Mouse (Mus musculus) forebrain, postnatal 0 days (tissue): ENCODE measurements around the gene Apol10b. TPM values are rescaled to one million over a fixed set of nuclear protein-coding genes. Genes with fewer than 3 reads are reported as not detected.

Experiments
- ATAC-seq: fragments of 200-750 bp; cut with Nextera tagmentation; 2 replicates; pipeline ENCODE4 v1.8.0; 2017; ENCODE audit warnings: mild to moderate bottlenecking, moderate library complexity
- DNase-seq: peaks from one replicate; pipeline ENCODE4 v3.0.0-alpha.2; 2015
- H3K27ac ChIP-seq: fragments of 300-500 bp; sonication (generic); 2 replicates; pipeline ENCODE4 v1.5.1; 2014; ENCODE audit warnings: low read depth, mild to moderate bottlenecking, antibody characterized with exemption, low read length, moderate library complexity, mixed read lengths
- H3K27me3 ChIP-seq: fragments of 300-500 bp; sonication (generic); 2 replicates; pipeline ENCODE4 v1.6.1; 2014; ENCODE audit warnings: mild to moderate bottlenecking, low read length, mixed read lengths; ENCODE audit not compliant: insufficient read depth
- H3K36me3 ChIP-seq: fragments of 300-500 bp; sonication (generic); 2 replicates; pipeline ENCODE4 v1.6.1; 2014; ENCODE audit warnings: mild to moderate bottlenecking, moderate library complexity; ENCODE audit not compliant: insufficient read depth
- H3K4me1 ChIP-seq: fragments of 300-500 bp; sonication (generic); 2 replicates; pipeline ENCODE4 v1.6.1; 2014; ENCODE audit warnings: antibody characterized with exemption; ENCODE audit not compliant: insufficient read depth
- H3K4me2 ChIP-seq: fragments of 300-500 bp; sonication (generic); 2 replicates; pipeline ENCODE4 v1.6.1; 2014; ENCODE audit warnings: low read depth, mild to moderate bottlenecking, moderate library complexity
- H3K4me3 ChIP-seq: fragments of 300-500 bp; sonication (generic); 2 replicates; pipeline ENCODE4 v1.5.1; 2014; ENCODE audit warnings: low read depth, low read length, mixed read lengths
- H3K9ac ChIP-seq: fragments of 300-500 bp; sonication (generic); 2 replicates; pipeline ENCODE4 v1.6.1; 2014; ENCODE audit warnings: mild to moderate bottlenecking
- H3K9me3 ChIP-seq: fragments of 300-500 bp; sonication (generic); 2 replicates; pipeline ENCODE4 v1.6.1; 2016; ENCODE audit warnings: low read length
- CTCF ChIP-seq: sonication (generic); IDR thresholded peaks from 2 replicates; pipeline ENCODE4 v1.5.1; 2016; ENCODE audit warnings: antibody characterized with exemption, control low read depth, low read depth
- WGBS: fragments of 180-500 bp; shearing (Covaris S2); extraction: QIAGEN DNeasy Blood & Tissue Kit; methylation state at CpG from one replicate; pipeline ENCODE4 v1.1.7; 2014; 5-methylcytosine and 5-hydroxymethylcytosine counted together
- polyA plus RNA-seq: library from polyadenylated mRNA; unstranded; fragments of >200 nt; fragmentation: Nextera tagmentation; extraction: Ambion mirVana; gene quantifications from 2 replicates; pipeline ENCODE4 v1.2.1, GENCODE M21; 2015
- total RNA-seq: library from RNA; depleted of rRNA; stranded (reverse); fragments of >200 nt; gene quantifications from 2 replicates; pipeline ENCODE4 v1.2.3, GENCODE M21; 2014

The Apol10b gene
- total and polyA plus RNA-seq, 2 experiments from 2014 or later, result 0.05 TPM; not detected in 1

DNA sequence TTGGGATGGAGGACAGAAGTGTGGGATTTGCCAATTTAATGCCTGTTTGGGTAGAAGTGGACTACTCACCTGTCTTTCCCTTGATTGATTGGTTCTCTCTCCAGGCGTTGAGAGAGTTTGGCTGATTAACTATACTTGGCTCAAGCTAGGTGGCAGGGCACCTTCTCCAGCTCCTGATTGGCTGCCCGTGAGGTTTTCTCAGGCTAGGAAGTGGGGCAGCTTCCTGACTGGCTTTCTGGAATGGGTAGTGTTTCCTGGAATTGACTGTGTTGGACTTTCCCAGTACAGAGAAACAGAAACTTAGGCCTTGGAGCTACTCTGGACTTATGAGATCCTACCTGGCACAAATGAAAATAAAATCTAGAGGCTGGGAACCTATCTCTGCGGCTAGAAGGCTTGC is 2.5 kb upstream of the Apol10b start:
- H3K27ac ChIP-seq, result no peak overlapping the region
- no peak for TF ChIP-seq CTCF
- ATAC-seq (no peak), DNase-seq (no peak)
- no peaks in the 10 kb centered on the region for H3K4me1 ChIP-seq
- WGBS, result 76% methylated on average over 3 of the region's 3 CpGs
- H3K36me3 ChIP-seq, result no peaks in the 10 kb centered on the region
- H3K4me2 ChIP-seq, result no peak overlapping the region
- H3K27me3 ChIP-seq, result no peaks in the 10 kb centered on the region
- H3K4me3 ChIP-seq, result no peak overlapping the region
- no peaks in the 10 kb centered on the region for H3K9me3 ChIP-seq
- H3K9ac ChIP-seq, result no peak overlapping the region

DNA sequence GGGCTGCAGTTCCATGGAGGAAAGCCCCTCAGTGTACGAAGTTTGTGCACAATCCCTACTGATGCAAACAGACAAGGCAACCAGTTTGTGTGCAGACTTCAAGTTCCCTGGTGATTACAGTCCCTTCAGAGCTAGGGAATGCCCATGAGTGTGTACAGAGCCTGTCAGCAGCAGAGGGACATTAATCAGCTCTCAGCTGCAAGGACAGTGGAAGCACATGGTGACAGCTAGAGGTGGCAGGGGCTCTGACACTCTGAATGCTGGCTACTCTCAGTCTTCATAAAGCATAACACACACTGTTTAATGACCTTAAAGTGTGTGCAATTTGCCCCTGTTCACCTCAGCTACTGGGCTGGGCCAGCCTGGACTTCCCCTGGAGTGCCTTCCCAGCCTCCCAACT is 2.4 kb downstream of the Apol10b start:
- H3K9me3 ChIP-seq, result no peaks in the 10 kb centered on the region
- ATAC-seq (no peak), DNase-seq (no peak)
- no peak overlapping the region for H3K27ac ChIP-seq
- H3K4me3 ChIP-seq, result no peak overlapping the region
- 100% methylated on average over 1 of the region's 1 CpGs for WGBS
- no peak for TF ChIP-seq CTCF
- no peaks in the 10 kb centered on the region for H3K4me1 ChIP-seq
- H3K4me2 ChIP-seq, result no peak overlapping the region
- no peaks in the 10 kb centered on the region for H3K36me3 ChIP-seq
- H3K9ac ChIP-seq, result no peak overlapping the region
- H3K27me3 ChIP-seq, result no peaks in the 10 kb centered on the region

DNA sequence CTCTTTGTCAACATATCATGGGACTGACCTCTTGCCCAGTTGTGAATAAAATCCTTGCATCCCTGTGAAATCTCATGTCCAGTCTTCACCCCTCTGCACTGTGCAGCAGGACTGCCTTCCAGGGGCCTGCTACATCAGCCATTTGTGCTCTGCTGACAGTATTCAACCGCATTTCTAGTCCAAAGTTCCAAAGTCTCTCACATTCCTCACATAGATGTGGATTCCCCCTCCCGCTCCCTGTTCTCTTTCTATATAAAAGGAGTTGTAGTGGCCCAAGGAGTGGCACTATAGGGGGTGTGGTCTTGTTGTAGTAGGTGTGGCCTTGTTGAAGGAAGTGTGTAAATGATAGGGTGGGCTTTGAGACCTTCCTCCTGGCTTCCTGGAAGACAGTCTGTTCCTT is 5.0 kb downstream of the Apol10b start:
- H3K4me1 ChIP-seq, result no peaks in the 10 kb centered on the region
- H3K4me3 ChIP-seq, result no peak overlapping the region
- no peaks in the 10 kb centered on the region for H3K36me3 ChIP-seq
- WGBS, result 71% methylated on average over 2 of the region's 2 CpGs
- no peaks in the 10 kb centered on the region for H3K27me3 ChIP-seq
- no peak overlapping the region for H3K4me2 ChIP-seq
- ATAC-seq (no peak), DNase-seq (no peak)
- H3K9me3 ChIP-seq, result no peaks in the 10 kb centered on the region
- H3K27ac ChIP-seq, result no peak overlapping the region
- no peak for TF ChIP-seq CTCF
- no peak overlapping the region for H3K9ac ChIP-seq

DNA sequence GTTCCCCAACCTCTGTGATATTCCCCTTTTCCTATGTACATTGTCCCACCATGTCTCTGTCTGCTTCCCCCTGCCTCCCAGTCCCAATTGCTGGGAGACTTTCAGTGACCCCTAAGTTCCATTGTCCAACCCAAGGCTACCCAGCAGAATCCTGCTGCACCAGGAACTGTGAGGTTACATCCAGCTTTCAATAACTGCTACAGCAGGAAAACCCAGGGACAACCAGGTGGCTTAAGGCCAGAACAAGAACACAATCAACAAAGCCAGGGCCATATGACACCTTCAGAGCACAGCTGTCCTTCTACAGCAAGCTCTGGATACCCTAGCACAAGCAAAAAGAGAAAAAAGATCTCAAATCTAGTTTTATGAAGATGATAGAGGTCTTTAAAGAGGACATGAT is 6.9 kb downstream of the Apol10b start:
- no peak for TF ChIP-seq CTCF
- H3K4me1 ChIP-seq, result no peaks in the 10 kb centered on the region

DNA sequence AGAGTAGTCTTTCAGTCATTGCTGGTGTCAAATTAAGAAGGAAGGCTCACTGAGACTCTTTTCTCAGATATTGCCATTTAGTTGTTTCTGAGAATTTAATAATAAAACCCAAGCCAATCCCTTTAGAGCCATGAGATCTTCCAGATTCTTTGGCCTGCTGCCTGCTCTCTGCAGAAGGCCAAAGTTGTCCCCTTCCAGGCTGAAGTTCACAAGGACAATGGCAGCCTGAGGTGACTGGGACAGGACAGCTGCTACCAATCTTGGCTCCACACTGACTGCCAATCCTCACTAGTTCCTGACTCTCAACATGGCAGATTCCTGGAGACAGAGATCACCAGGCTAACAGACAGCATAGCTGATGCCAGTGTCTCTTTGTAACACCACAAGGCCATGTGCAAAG is 8.9 kb downstream of the Apol10b start:
- Histone ChIP-seq H3K4me1 (no peaks in the 10 kb centered on the region), H3K36me3 (no peaks in the 10 kb centered on the region), H3K9ac (no peak overlapping the region), H3K4me2 (no peak overlapping the region), H3K27ac (no peak overlapping the region), H3K27me3 (no peaks in the 10 kb centered on the region), H3K4me3 (no peak overlapping the region), H3K9me3 (0 out of 2 replicates have a peak, but pooled peaks cover 5% of the 10 kb centered on the region)
- no peak for TF ChIP-seq CTCF
- ATAC-seq (no peak), DNase-seq (no peak)

More for the DNA sequence above, 6.9 kb downstream of the Apol10b start:
- Histone ChIP-seq H3K36me3 (no peaks in the 10 kb centered on the region), H3K4me2 (no peak overlapping the region), H3K9ac (no peak overlapping the region), H3K27ac (no peak overlapping the region), H3K27me3 (no peaks in the 10 kb centered on the region), H3K9me3 (0 out of 2 replicates have a peak, but pooled peaks cover under 1% of the 10 kb centered on the region), H3K4me3 (no peak overlapping the region)
- ATAC-seq (no peak), DNase-seq (no peak)

DNA sequence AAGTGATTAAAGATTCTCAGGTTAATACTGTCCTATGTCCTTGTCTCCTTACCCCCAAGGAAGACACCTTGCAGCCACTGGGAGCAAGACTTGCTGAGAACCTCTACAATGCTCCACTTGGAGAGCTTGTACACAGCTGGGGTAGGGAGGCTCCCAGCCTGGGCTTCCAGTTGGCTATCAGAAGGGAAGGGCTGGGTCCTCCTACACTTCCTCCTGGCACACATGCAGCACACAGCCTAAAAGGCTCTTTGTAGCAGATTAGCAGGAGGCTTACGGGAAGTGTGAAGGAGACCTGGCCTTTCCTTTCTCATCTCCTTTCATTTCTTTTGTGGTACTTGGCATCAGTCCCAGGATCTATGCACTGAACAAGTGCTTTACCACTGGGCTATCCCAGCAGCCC is 14.2 kb downstream of the Apol10b start:
- DNase-seq (no peak), ATAC-seq (0 out of 2 replicates have a peak, but pooled peaks have one; percentile 18)
- no peaks in the 10 kb centered on the region for H3K4me1 ChIP-seq
- H3K27ac ChIP-seq, result no peak overlapping the region
- H3K27me3 ChIP-seq, result no peaks in the 10 kb centered on the region
- H3K9ac ChIP-seq, result no peak overlapping the region
- H3K9me3 ChIP-seq, result 0 out of 2 replicates have a peak, but pooled peaks cover 5% of the 10 kb centered on the region
- WGBS, result 21% methylated on average over 1 of the region's 1 CpGs
- no peaks in the 10 kb centered on the region for H3K36me3 ChIP-seq
- no peak for TF ChIP-seq CTCF
- no peak overlapping the region for H3K4me2 ChIP-seq
- no peak overlapping the region for H3K4me3 ChIP-seq

DNA sequence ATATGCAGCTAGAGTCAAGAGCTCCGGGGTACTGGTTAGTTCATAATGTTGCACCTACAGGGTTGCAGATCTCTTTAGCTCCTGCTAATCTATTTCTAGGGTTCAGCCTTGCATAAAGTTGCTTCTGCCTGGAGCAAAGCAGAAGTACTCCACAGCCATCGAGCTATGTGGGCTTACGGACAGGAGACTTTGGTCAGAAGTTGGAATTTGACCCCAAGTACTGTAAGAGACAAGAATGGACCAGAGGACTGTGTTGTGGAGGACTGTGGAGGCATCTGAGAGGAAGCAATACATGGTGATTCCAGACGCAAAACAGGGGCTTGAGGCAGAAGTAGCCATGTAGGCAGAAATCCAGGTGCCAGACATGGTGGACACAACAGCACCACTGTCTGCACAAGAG is 16.6 kb downstream of the Apol10b start:
- ATAC-seq (no peak), DNase-seq (no peak)
- Histone ChIP-seq H3K36me3 (no peaks in the 10 kb centered on the region), H3K4me2 (no peak overlapping the region), H3K27ac (no peak overlapping the region), H3K9me3 (0 out of 2 replicates have a peak, but pooled peaks cover 5% of the 10 kb centered on the region), H3K4me3 (no peak overlapping the region), H3K27me3 (no peaks in the 10 kb centered on the region), H3K9ac (no peak overlapping the region), H3K4me1 (no peaks in the 10 kb centered on the region)
- no peak for TF ChIP-seq CTCF
- WGBS, result 93% methylated on average over 4 of the region's 4 CpGs

DNA sequence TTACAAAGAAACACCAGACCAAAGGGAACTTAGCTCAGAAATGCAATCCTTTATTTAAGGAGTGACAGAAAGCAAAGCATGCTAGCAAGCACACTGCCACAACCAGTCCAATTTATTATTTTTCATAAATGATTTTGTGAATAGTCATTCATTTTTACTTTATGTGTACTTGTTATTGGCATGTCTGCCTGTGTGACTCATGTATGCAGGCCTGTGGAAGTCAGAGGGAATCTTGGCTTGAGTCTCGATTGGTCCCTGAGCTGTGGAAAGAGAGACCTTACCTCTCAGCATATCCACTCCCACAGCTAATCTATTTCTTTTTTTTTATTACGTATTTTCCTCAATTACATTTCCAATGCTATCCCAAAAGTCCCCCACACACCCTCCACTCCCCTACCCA is 17.1 kb downstream of the Apol10b start:
- no peak overlapping the region for H3K9ac ChIP-seq
- 0 out of 2 replicates have a peak, but pooled peaks cover 3% of the 10 kb centered on the region for H3K9me3 ChIP-seq
- no peak overlapping the region for H3K4me3 ChIP-seq
- WGBS, result 94% methylated on average over 2 of the region's 2 CpGs
- H3K27ac ChIP-seq, result no peak overlapping the region
- TF ChIP-seq CTCF, result no peak
- H3K4me1 ChIP-seq, result no peaks in the 10 kb centered on the region
- H3K27me3 ChIP-seq, result no peaks in the 10 kb centered on the region
- H3K36me3 ChIP-seq, result no peaks in the 10 kb centered on the region
- ATAC-seq (no peak), DNase-seq (no peak)
- H3K4me2 ChIP-seq, result no peak overlapping the region
